Mouse (Mus musculus) embryonic fibroblast, embryonic 13.5 days (primary cell): ENCODE measurements around the gene Anks1b.

Experiments
- CTCF ChIP-seq: IDR thresholded peaks from 2 replicates; pipeline ENCODE4 v1.5.1; 2011; ENCODE audit warnings: mild to moderate bottlenecking, control low read depth, low read length, moderate library complexity, borderline replicate concordance; ENCODE audit not compliant: insufficient read depth
- POLR2A ChIP-seq: IDR thresholded peaks from 2 replicates; pipeline ENCODE4 v1.6.1; 2011; ENCODE audit warnings: low read depth, mild to moderate bottlenecking, control low read depth, low read length, moderate library complexity

DNA sequence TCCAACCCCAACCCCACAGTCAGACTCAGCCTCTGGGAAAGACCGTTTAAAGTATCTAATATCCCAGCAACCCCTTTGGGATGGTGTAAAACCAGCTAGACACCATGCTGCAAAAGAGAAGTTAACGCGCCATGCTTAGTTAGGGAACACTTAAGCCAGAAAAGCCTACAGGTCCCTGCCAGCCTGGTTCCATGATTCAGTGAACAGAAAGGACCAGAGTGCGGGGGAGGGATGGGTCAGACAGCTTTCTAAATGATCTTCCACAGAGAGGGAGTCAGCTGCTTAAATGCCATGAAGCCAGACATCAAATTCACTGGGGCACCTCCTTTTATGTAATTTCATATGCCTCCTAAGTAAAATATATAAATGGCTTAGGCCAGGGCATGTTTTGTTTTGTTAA lies 764.0 kb downstream of the Anks1b start:
- TF ChIP-seq CTCF (no peak), POLR2A (no peak)
